Mouse (Mus musculus) limb, embryonic 10.5 days (tissue): ENCODE measurements around the gene Gm47283. TPM values are rescaled to one million over a fixed set of nuclear protein-coding genes. Genes with fewer than 3 reads are reported as not detected.
A peak's percentile ranks its signal among the peaks of the same experiment; 100 is the strongest.
"Not testable (repeated sequence)": the region's sequence is repeated elsewhere in the genome, so short reads cannot be mapped to it uniquely, and the experiment has no call there.

Experiments
- DNase-seq: peaks from one replicate; pipeline ENCODE4 v3.0.0-alpha.2; 2017; ENCODE audit warnings: low spot score
- H3K27ac ChIP-seq: fragments of 300-500 bp; sonication (generic); 2 replicates; pipeline ENCODE4 v1.5.1; 2016; ENCODE audit warnings: mild to moderate bottlenecking
- H3K27me3 ChIP-seq: fragments of 300-500 bp; sonication (generic); 2 replicates; pipeline ENCODE4 v1.6.1; 2016; ENCODE audit warnings: low read depth, mild to moderate bottlenecking; ENCODE audit not compliant: poor library complexity, severe bottlenecking
- H3K36me3 ChIP-seq: fragments of 300-500 bp; sonication (generic); 2 replicates; pipeline ENCODE4 v1.6.1; 2016; ENCODE audit warnings: mild to moderate bottlenecking, moderate library complexity
- H3K4me1 ChIP-seq: fragments of 300-500 bp; sonication (generic); 2 replicates; pipeline ENCODE4 v1.6.1; 2016
- H3K4me3 ChIP-seq: fragments of 300-500 bp; sonication (generic); 2 replicates; pipeline ENCODE4 v1.5.1; 2016; ENCODE audit warnings: mild to moderate bottlenecking, moderate library complexity
- H3K9me3 ChIP-seq: fragments of 300-500 bp; sonication (generic); replicated peaks from 2 replicates; pipeline ENCODE4 v1.6.1; 2016; ENCODE audit warnings: mild to moderate bottlenecking
- WGBS: fragments of 180-500 bp; shearing (Covaris S2); methylation state at CpG from one replicate; pipeline ENCODE4 v1.1.7; 2016; 5-methylcytosine and 5-hydroxymethylcytosine counted together
- polyA plus RNA-seq: library from polyadenylated mRNA; unstranded; fragments of >200 nt; fragmentation: Nextera tagmentation; extraction: Ambion mirVana; gene quantifications from 2 replicates; pipeline ENCODE4 v1.2.1, GENCODE M21; 2016

Gm47283 gene
- not detected in 2 replicates for polyA plus RNA-seq

GRCm38 (mm10) chrY:90784438-90784837, at the start of gene Gm47283:
TSS of gene Gm47283 (plus strand) at chrY:90784738.
- H3K36me3 ChIP-seq, DNase-seq, H3K4me1 ChIP-seq, H3K27me3 ChIP-seq, H3K27ac ChIP-seq, H3K4me3 ChIP-seq, H3K9me3 ChIP-seq: not testable (repeated sequence)
- WGBS: no CpG with 5 or more reads among the region's 48 CpGs

GRCm38 (mm10) chrY:90735181-90735895, 49.2 kb upstream of the Gm47283 start:
- not testable (repeated sequence) for H3K27ac ChIP-seq, H3K4me1 ChIP-seq, H3K27me3 ChIP-seq, DNase-seq, H3K4me3 ChIP-seq
- H3K36me3 ChIP-seq: peaks cover 22% of the 10 kb centered on the region
- peaks cover 16% of the 10 kb centered on the region for H3K9me3 ChIP-seq
- whole genome bisulfite sequencing: 84% methylated on average over 5 of the region's 5 CpGs

GRCm38 (mm10) chrY:90736217-90737000, 48.1 kb upstream of the Gm47283 start:
- H3K27me3 ChIP-seq, H3K4me1 ChIP-seq, H3K4me3 ChIP-seq, H3K27ac ChIP-seq, DNase-seq: not testable (repeated sequence)
- Histone ChIP-seq H3K9me3 (peaks cover 22% of the 10 kb centered on the region), H3K36me3 (peaks cover 30% of the 10 kb centered on the region)
- 83% methylated on average over 6 of the region's 9 CpGs for WGBS

- peaks cover 41% of the 10 kb centered on the region for H3K36me3 ChIP-seq
- H3K4me1 ChIP-seq: no peaks in the 10 kb centered on the region
- no peak overlapping the region for H3K4me3 ChIP-seq
- DNase-seq: no peak
- no peak overlapping the region for H3K27ac ChIP-seq
- 86% methylated on average over 3 of the region's 7 CpGs for WGBS
- H3K9me3 ChIP-seq: peaks cover 36% of the 10 kb centered on the region
- H3K27me3 ChIP-seq: no peaks in the 10 kb centered on the region
Measured at GRCm38 (mm10) chrY:90737606-90738430, 46.7 kb upstream of the Gm47283 start.

GRCm38 (mm10) chrY:90738431-90738680, 46.2 kb upstream of the Gm47283 start:
- H3K9me3 ChIP-seq: peaks cover 38% of the 10 kb centered on the region
- 86% methylated on average over 1 of the region's 1 CpGs for WGBS
- DNase-seq: no peak

GRCm38 (mm10) chrY:90738841-90739530, 45.6 kb upstream of the Gm47283 start:
- H3K9me3 ChIP-seq: peaks cover 38% of the 10 kb centered on the region
- H3K27me3 ChIP-seq: not testable (repeated sequence)
- 73% methylated on average over 28 of the region's 28 CpGs for WGBS

More at GRCm38 (mm10) chrY:90738431-90738680, 46.2 kb upstream of the Gm47283 start:
- Histone ChIP-seq H3K36me3 (peaks cover 44% of the 10 kb centered on the region), H3K27me3 (no peaks in the 10 kb centered on the region), H3K27ac (no peak overlapping the region), H3K4me1 (no peaks in the 10 kb centered on the region), H3K4me3 (no peak overlapping the region)

GRCm38 (mm10) chrY:90739531-90740012, 45.0 kb upstream of the Gm47283 start:
- not testable (repeated sequence) for H3K4me3 ChIP-seq, H3K4me1 ChIP-seq, H3K27me3 ChIP-seq, H3K27ac ChIP-seq
- Histone ChIP-seq H3K9me3 (peaks cover 43% of the 10 kb centered on the region), H3K36me3 (peaks cover 49% of the 10 kb centered on the region)
- 53% methylated on average over 11 of the region's 11 CpGs for WGBS
- peak; percentile 68 for DNase-seq

More at GRCm38 (mm10) chrY:90738841-90739530, 45.6 kb upstream of the Gm47283 start:
- H3K4me1 ChIP-seq, H3K4me3 ChIP-seq, H3K27ac ChIP-seq: not testable (repeated sequence)
- peaks cover 44% of the 10 kb centered on the region for H3K36me3 ChIP-seq
- peak; percentile 80 for DNase-seq

GRCm38 (mm10) chrY:90740013-90740561, 44.5 kb upstream of the Gm47283 start:
- Histone ChIP-seq H3K36me3 (peaks cover 54% of the 10 kb centered on the region), H3K27ac (no peak overlapping the region), H3K4me3 (no peak overlapping the region), H3K27me3 (no peaks in the 10 kb centered on the region), H3K9me3 (peaks cover 44% of the 10 kb centered on the region), H3K4me1 (no peaks in the 10 kb centered on the region)
- peak; percentile 77 for DNase-seq
- 50% methylated on average over 14 of the region's 14 CpGs for WGBS

GRCm38 (mm10) chrY:90741006-90741405, 43.5 kb upstream of the Gm47283 start:
- H3K4me3 ChIP-seq, H3K27ac ChIP-seq, H3K27me3 ChIP-seq, H3K4me1 ChIP-seq: not testable (repeated sequence)
- peak; percentile 85 for DNase-seq
- WGBS: 78% methylated on average over 38 of the region's 38 CpGs
- H3K36me3 ChIP-seq: peaks cover 61% of the 10 kb centered on the region
- H3K9me3 ChIP-seq: peaks cover 44% of the 10 kb centered on the region

GRCm38 (mm10) chrY:90741452-90742260, 42.9 kb upstream of the Gm47283 start:
- not testable (repeated sequence) for H3K4me3 ChIP-seq, H3K27me3 ChIP-seq, H3K27ac ChIP-seq, H3K4me1 ChIP-seq
- DNase-seq: peak; percentile 80
- 85% methylated on average over 43 of the region's 43 CpGs for WGBS
- Histone ChIP-seq H3K9me3 (peaks cover 44% of the 10 kb centered on the region), H3K36me3 (peaks cover 61% of the 10 kb centered on the region)

- H3K27me3 ChIP-seq, H3K4me3 ChIP-seq, H3K27ac ChIP-seq, H3K4me1 ChIP-seq: not testable (repeated sequence)
- 88% methylated on average over 49 of the region's 49 CpGs for WGBS
- DNase-seq: peak; percentile 78
- peaks cover 44% of the 10 kb centered on the region for H3K9me3 ChIP-seq
- peaks cover 61% of the 10 kb centered on the region for H3K36me3 ChIP-seq
Measured at GRCm38 (mm10) chrY:90742261-90743052, 42.1 kb upstream of the Gm47283 start.
